8 mouse cellular contexts compared by ENCODE assay signal in the genomic region with DNA sequence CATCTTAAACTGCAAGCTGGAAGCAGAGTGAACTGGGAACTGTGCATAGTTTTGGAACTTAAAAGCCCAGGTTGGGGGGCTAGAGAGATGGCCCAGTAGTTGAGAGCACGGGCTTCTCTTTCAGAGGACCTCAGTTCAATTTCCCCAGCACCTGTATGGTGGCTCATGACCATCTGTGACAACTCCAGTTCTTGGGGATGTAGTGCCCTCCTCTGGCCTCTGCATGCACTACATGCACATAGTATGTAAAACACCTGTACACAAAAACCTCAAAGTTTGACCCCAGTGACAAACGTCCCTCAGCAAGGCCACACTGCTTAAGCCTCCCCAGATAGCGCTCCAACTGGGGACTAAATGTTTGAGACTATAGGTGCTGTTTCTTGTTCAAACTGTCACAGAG. TPM values are rescaled to one million over a fixed set of nuclear protein-coding genes. Genes with fewer than 3 reads are reported as not detected.
A peak's percentile ranks its signal among the peaks of the same experiment; 100 is the strongest.
DNase-seq lines count a peak whose midpoint lies in the region; ATAC-seq and TF ChIP-seq lines count a peak whose summit lies in the region.

No protein-coding gene starts in this region.

- no peak for TF ChIP-seq CTCF in thymus, adult 2 months (IDR thresholded peaks at IDR 0.05; ENCODE audit: borderline replicate concordance, control insufficient read depth, extremely low read depth, insufficient read depth, low read length, poor library complexity)

- H3K4me2 ChIP-seq in hindbrain, embryonic 12.5 days (replicated peaks): no peak overlapping the region

- TF ChIP-seq POLR2A in thymus, adult 2 months (IDR thresholded peaks at IDR 0.05; ENCODE audit: control insufficient read depth, extremely low read depth, insufficient read depth, low read length, poor library complexity): no peak

- H3K9ac ChIP-seq in hindbrain, embryonic 12.5 days: no peak overlapping the region

- 46% methylated on average over 3 of the region's 3 CpGs for WGBS in hindbrain, embryonic 10.5 days
- WGBS in hindbrain, embryonic 12.5 days: 50% methylated on average over 3 of the region's 3 CpGs
- WGBS in thymus, adult 2 months: 38% methylated on average over 3 of the region's 3 CpGs

- 0 out of 2 replicates have a peak, but pooled peaks cover 5% of the 10 kb centered on the region for H3K36me3 ChIP-seq in hindbrain, embryonic 10.5 days
- peaks cover 14% of the 10 kb centered on the region for H3K36me3 ChIP-seq in hindbrain, embryonic 12.5 days
- no peaks in the 10 kb centered on the region for H3K36me3 ChIP-seq in thymus, adult 2 months (ENCODE audit: control insufficient read depth, insufficient read depth, low read length)

- ATAC-seq in hindbrain, embryonic 12.5 days (ENCODE audit: low FRiP score): no peak
- peak; percentile 66 for ATAC-seq in inflammation-experienced regulatory T-cells, adult 6 months

- H3K27ac ChIP-seq in hindbrain, embryonic 10.5 days: no peak overlapping the region
- no peak overlapping the region for H3K27ac ChIP-seq in hindbrain, embryonic 12.5 days
- no peak overlapping the region for H3K27ac ChIP-seq in thymus, adult 2 months (ENCODE audit: control insufficient read depth, insufficient read depth, low read length)

- peaks cover 4% of the 10 kb centered on the region; the same call in 1 of the 2 replicates for H3K4me1 ChIP-seq in hindbrain, embryonic 10.5 days (replicated peaks)
- peaks cover 3% of the 10 kb centered on the region; the same call in 1 of the 2 replicates for H3K4me1 ChIP-seq in hindbrain, embryonic 12.5 days
- H3K4me1 ChIP-seq in thymus, adult 2 months (replicated peaks; ENCODE audit: control insufficient read depth, insufficient read depth, low read length): peaks cover 2% of the 10 kb centered on the region; the same call in 1 of the 2 replicates

- peak; percentile 36 for DNase-seq in hindbrain, embryonic 10.5 days (ENCODE audit: low spot score)
- DNase-seq in thymus, adult 2 months: peak; percentile 54
- no peak for DNase-seq in thymus, adult 18-20 months
- peak; percentile 57 for DNase-seq in thymus, postnatal 25 days
- DNase-seq in gastrocnemius, adult 18-20 months (ENCODE audit: low spot score): no peak
- no peak for DNase-seq in cerebellum, adult 9-11 months

- no peaks in the 10 kb centered on the region for H3K9me3 ChIP-seq in hindbrain, embryonic 10.5 days
- H3K9me3 ChIP-seq in hindbrain, embryonic 12.5 days (replicated peaks): no peaks in the 10 kb centered on the region

- H3K27me3 ChIP-seq in hindbrain, embryonic 10.5 days (ENCODE audit: insufficient read depth, poor library complexity, severe bottlenecking): 0 out of 2 replicates have a peak, but pooled peaks cover 6% of the 10 kb centered on the region
- H3K27me3 ChIP-seq in hindbrain, embryonic 12.5 days: no peaks in the 10 kb centered on the region
- no peaks in the 10 kb centered on the region for H3K27me3 ChIP-seq in thymus, adult 2 months (ENCODE audit: control insufficient read depth, insufficient read depth, low read length)

- no peak overlapping the region for H3K4me3 ChIP-seq in hindbrain, embryonic 10.5 days
- no peak overlapping the region for H3K4me3 ChIP-seq in hindbrain, embryonic 12.5 days
- H3K4me3 ChIP-seq in thymus, adult 2 months (ENCODE audit: control insufficient read depth, insufficient read depth, low read length): no peak overlapping the region

RNA-seq across cellular contexts. Expression of a gene that starts 35.0 kb away (rescaled TPM):
- 0.16 and 0.31 TPM in 2 replicates for polyA plus RNA-seq in hindbrain, embryonic 10.5 days (2016; fragmentation: Nextera tagmentation; extraction: Ambion mirVana)
- polyA plus RNA-seq in hindbrain, embryonic 12.5 days (2016; fragmentation: Nextera tagmentation; extraction: Ambion mirVana): 0.50 and 0.74 TPM in 2 replicates
- polyA plus RNA-seq in thymus, adult 2 months (2012; rRNA removed): 1.3 and 1.9 TPM in 2 replicates
- polyA plus RNA-seq in inflammation-experienced regulatory T-cells, adult 6 months (2017; shearing (Covaris generic)): not detected
- under 1 TPM; 0.50 to 0.88 TPM for total RNA-seq in gastrocnemius, adult 18-20 months (2021)

RNA-seq across cellular contexts. Expression of a gene that starts 35.8 kb away (rescaled TPM):
- 30.0 and 34.1 TPM in 2 replicates for polyA plus RNA-seq in hindbrain, embryonic 10.5 days (2016; fragmentation: Nextera tagmentation; extraction: Ambion mirVana)
- polyA plus RNA-seq in hindbrain, embryonic 12.5 days (2016; fragmentation: Nextera tagmentation; extraction: Ambion mirVana): 47.0 and 49.3 TPM in 2 replicates
- polyA plus RNA-seq in thymus, adult 2 months (2012; rRNA removed): 49.1 and 53.6 TPM in 2 replicates
- 10 to 100 TPM in 2 of 3 experiments, 1 to 10 TPM in 1; 8.6 to 14.8 (median 12.8) TPM for polyA plus RNA-seq in inflammation-experienced regulatory T-cells, adult 6 months (2017; shearing (Covaris generic))
- 100 to 1,000 TPM in 1 of 2 experiments, 10 to 100 TPM in 1; 86.0 to 120 TPM for total RNA-seq in gastrocnemius, adult 18-20 months (2021)

Comparison
In these comparisons a context has a peak if more than half of its experiments do, and no peak if none do; other contexts are left out.
1. DNase-seq: peak in hindbrain, embryonic 10.5 days (single experiment), thymus, adult 2 months (single experiment) and thymus, postnatal 25 days (single experiment); none in thymus, adult 18-20 months (0 of 2), gastrocnemius, adult 18-20 months (single experiment) and cerebellum, adult 9-11 months (single experiment).